8 mouse cellular contexts compared by ENCODE assay signal in the genomic region with DNA sequence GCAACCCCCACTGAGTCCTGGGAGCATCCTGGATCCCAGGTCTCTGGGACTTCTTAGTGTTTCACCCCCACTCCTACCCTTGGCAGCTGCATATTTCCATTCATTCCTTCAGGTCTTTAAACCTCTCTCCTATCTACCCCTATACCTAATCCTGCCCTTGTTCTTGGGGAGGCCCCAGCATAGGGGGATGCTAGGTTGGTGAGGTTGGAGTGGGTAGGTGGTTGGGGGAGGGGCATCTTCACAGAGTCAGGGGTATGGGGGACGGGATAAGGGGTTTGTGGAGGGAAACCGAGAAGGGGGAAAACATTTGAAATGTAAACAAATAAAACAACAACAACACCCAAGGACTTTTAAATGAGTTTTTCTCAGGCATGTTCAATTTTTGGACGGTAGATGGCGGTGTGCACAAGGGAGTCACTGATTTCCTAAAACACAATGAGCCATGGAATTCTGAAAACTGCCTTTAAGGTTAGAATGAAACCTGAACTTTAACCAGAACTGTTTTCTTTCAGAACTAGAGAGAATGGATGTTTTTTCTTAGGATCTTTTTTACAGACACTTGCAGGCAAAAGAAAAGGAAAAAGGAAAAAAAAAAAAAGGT.
DNase-seq lines count a peak whose midpoint lies in the region; ATAC-seq and TF ChIP-seq lines count a peak whose summit lies in the region.
"Not testable (repeated sequence)": the region's sequence is repeated elsewhere in the genome, so short reads cannot be mapped to it uniquely, and the experiment has no call there.

No protein-coding gene starts in this region.

- intact Hi-C loops in left cerebral cortex, postnatal 4 days (cut with DNase I) = not testable (repeated sequence)

- 4% methylated on average over 4 of the region's 4 CpGs for WGBS in forebrain, embryonic 15.5 days
- 8% methylated on average over 4 of the region's 4 CpGs for WGBS in hindbrain, postnatal 0 days
- WGBS in midbrain, embryonic 12.5 days = 10% methylated on average over 4 of the region's 4 CpGs

- peak; percentile 58; the same call in 1 of the 2 replicates for ATAC-seq in forebrain, embryonic 15.5 days (replicated peaks)
- ATAC-seq in hindbrain, postnatal 0 days = not testable (repeated sequence)
- peak; percentile 54; the same call in 1 of the 2 replicates for ATAC-seq in midbrain, embryonic 12.5 days (ENCODE audit: low FRiP score, low read depth)

- not testable (repeated sequence) for H3K4me2 ChIP-seq in forebrain, embryonic 15.5 days (replicated peaks); hindbrain, postnatal 0 days (ENCODE audit: low read depth, low read length); midbrain, embryonic 12.5 days (replicated peaks)

- TF ChIP-seq CTCF in hindbrain, postnatal 0 days (IDR thresholded peaks at IDR 0.05; ENCODE audit: low read depth) = peak; percentile 56

- not testable (repeated sequence) for H3K27ac ChIP-seq in forebrain, embryonic 15.5 days (replicated peaks); hindbrain, postnatal 0 days; midbrain, embryonic 12.5 days (replicated peaks)

- H3K4me3 ChIP-seq in forebrain, embryonic 15.5 days; hindbrain, postnatal 0 days (ENCODE audit: low read length); midbrain, embryonic 12.5 days: not testable (repeated sequence)

- not testable (repeated sequence) for H3K27me3 ChIP-seq in forebrain, embryonic 15.5 days; hindbrain, postnatal 0 days (ENCODE audit: insufficient read depth, low read length); midbrain, embryonic 12.5 days

- not testable (repeated sequence) for H3K9me3 ChIP-seq in forebrain, embryonic 15.5 days; hindbrain, postnatal 0 days (ENCODE audit: low read length); midbrain, embryonic 12.5 days

- not testable (repeated sequence) for H3K9ac ChIP-seq in forebrain, embryonic 15.5 days (replicated peaks); hindbrain, postnatal 0 days (replicated peaks; ENCODE audit: low read length); midbrain, embryonic 12.5 days (replicated peaks)

- not testable (repeated sequence) for H3K36me3 ChIP-seq in forebrain, embryonic 15.5 days; hindbrain, postnatal 0 days (ENCODE audit: insufficient read depth, low read length); midbrain, embryonic 12.5 days

- not testable (repeated sequence) for H3K4me1 ChIP-seq in forebrain, embryonic 15.5 days; hindbrain, postnatal 0 days (ENCODE audit: insufficient read depth, low read length); midbrain, embryonic 12.5 days

- DNase-seq in R1 (ENCODE audit: low read depth, low spot score) = peak; percentile 6
- peak; percentile 25 for DNase-seq in cerebellum, adult 9-10 months
- DNase-seq in hindbrain, postnatal 0 days (ENCODE audit: low spot score) = not testable (repeated sequence)
- DNase-seq in kidney, postnatal 4 days = peak; percentile 28 to 31
- peak; percentile 9 for DNase-seq in left cerebral cortex, postnatal 4 days
- DNase-seq in right cerebral cortex, postnatal 4 days = peak; percentile 40
